Mouse (Mus musculus): Measurements from ENCODE around the gene Zfp46. TPM values are rescaled to one million over a fixed set of nuclear protein-coding genes. Genes with fewer than 3 reads are reported as not detected.
A peak's percentile ranks its signal among the peaks of the same experiment; 100 is the strongest.

Gene Zfp46
- polyA plus RNA-seq (2014; fragmentation: Nextera tagmentation; extraction: Ambion mirVana): 24.2 and 27.3 TPM in 2 replicates

DNA sequence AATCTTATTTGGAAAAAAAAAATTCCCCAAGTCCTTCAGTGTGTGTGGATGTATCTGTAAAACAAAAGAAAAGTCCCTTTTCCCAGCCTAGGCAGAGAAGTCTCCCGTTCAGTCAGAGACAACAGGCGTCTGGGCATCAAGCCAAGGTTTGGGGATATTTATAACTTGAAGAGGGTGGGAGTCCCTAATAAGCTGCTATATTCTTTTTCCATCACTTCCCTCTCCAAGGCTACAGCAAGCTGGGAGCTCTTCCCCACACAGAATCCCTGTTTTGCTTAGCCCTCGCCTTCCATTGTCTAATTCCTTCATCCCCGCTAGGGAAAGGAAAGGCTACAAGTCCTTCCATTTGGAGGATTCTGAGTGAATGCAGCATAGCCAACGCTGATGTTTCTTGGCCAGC lies at the start of gene Zfp46:
Gene Zfp46, plus strand, starts transcription at position 229 of the 400 bp plus-strand sequence.
- peaks cover 26% of the 10 kb centered on the region for H3K36me3 ChIP-seq (ENCODE audit: control insufficient read depth, insufficient read depth, low read length)
- no peaks in the 10 kb centered on the region; the same call in 1 of the 2 replicates for H3K9me3 ChIP-seq (ENCODE audit: control insufficient read depth, low read length)
- 21% methylated on average over 5 of the region's 5 CpGs for WGBS
- peak within 1 kb of the TSS; percentile 90 for H3K4me2 ChIP-seq (ENCODE audit: low read depth, low read length)
- H3K27ac ChIP-seq (replicated peaks; ENCODE audit: low read depth, low read length): peak within 1 kb of the TSS; percentile 93
- H3K4me1 ChIP-seq (ENCODE audit: control insufficient read depth, insufficient read depth, low read length): peaks cover 36% of the 10 kb centered on the region
- peak within 1 kb of the TSS; percentile 61 for H3K4me3 ChIP-seq (ENCODE audit: low read depth, low read length)
- peaks cover 7% of the 10 kb centered on the region for H3K27me3 ChIP-seq (replicated peaks; ENCODE audit: control insufficient read depth, insufficient read depth, low read length)
- no peak for ATAC-seq (ENCODE audit: low read depth)
- H3K9ac ChIP-seq (ENCODE audit: low read depth, low read length): peak within 1 kb of the TSS; percentile 70
- DNase-seq (ENCODE audit: low spot score): peak; percentile 97

DNA sequence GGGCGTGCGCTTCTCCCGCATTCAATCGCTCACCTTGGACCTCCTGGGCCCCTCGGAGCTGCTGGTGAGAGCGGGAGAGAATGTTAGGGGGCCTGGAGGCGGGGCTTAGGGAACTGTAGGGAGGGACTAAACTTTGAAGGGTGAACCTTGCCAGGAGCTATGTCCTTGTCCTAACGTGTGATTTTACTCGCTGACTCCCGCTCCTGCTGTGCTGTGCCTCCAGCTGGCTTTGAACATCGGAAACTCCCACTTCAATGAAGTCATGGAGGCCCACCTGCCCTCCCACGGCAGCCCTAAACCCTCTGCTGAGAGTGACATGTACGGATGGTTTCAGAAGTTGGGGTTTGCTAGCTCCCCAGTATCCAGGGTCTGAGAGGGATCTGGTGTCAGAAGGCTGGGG lies 45.8 kb upstream of the Zfp46 start:
- Histone ChIP-seq H3K4me2 (ENCODE audit: low read depth, low read length) (no peak overlapping the region), H3K36me3 (ENCODE audit: control insufficient read depth, insufficient read depth, low read length) (peaks cover 62% of the 10 kb centered on the region), H3K4me3 (ENCODE audit: low read depth, low read length) (no peak overlapping the region), H3K9me3 (ENCODE audit: control insufficient read depth, low read length) (no peaks in the 10 kb centered on the region), H3K4me1 (ENCODE audit: control insufficient read depth, insufficient read depth, low read length) (no peaks in the 10 kb centered on the region), H3K27me3 (replicated peaks; ENCODE audit: control insufficient read depth, insufficient read depth, low read length) (peaks cover 13% of the 10 kb centered on the region), H3K9ac (ENCODE audit: low read depth, low read length) (no peak overlapping the region), H3K27ac (replicated peaks; ENCODE audit: low read depth, low read length) (no peak overlapping the region)
- WGBS: 30% methylated on average over 10 of the region's 13 CpGs
- no peak for ATAC-seq (ENCODE audit: low read depth)
- DNase-seq (ENCODE audit: low spot score): no peak

DNA sequence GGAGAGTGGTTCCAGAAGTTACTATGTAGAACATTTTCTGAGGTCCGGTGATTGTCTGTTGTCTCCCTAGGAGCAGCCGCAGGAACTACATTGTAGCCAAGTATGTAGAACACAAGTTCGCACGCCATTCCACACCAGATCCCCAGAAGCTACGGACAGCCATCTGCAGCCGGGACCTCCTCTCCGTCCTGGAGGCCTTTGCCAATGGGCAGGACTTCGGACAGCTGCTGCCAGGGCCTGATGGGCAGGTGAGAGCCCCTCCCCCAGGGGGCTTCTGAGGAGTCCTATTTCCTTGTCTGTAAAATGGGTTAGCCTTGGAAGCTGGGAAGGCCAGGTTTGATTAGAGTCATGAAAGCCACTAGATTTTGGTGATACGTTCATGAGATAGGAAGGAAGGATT lies 45.4 kb upstream of the Zfp46 start:
- Histone ChIP-seq H3K27me3 (replicated peaks; ENCODE audit: control insufficient read depth, insufficient read depth, low read length) (peaks cover 13% of the 10 kb centered on the region), H3K36me3 (ENCODE audit: control insufficient read depth, insufficient read depth, low read length) (peaks cover 65% of the 10 kb centered on the region), H3K27ac (replicated peaks; ENCODE audit: low read depth, low read length) (no peak overlapping the region), H3K9me3 (ENCODE audit: control insufficient read depth, low read length) (no peaks in the 10 kb centered on the region), H3K4me1 (ENCODE audit: control insufficient read depth, insufficient read depth, low read length) (no peaks in the 10 kb centered on the region), H3K4me3 (ENCODE audit: low read depth, low read length) (no peak overlapping the region), H3K4me2 (ENCODE audit: low read depth, low read length) (no peak overlapping the region), H3K9ac (ENCODE audit: low read depth, low read length) (no peak overlapping the region)
- ATAC-seq (ENCODE audit: low read depth) (no peak), DNase-seq (ENCODE audit: low spot score) (no peak)
- WGBS: 80% methylated on average over 9 of the region's 9 CpGs

DNA sequence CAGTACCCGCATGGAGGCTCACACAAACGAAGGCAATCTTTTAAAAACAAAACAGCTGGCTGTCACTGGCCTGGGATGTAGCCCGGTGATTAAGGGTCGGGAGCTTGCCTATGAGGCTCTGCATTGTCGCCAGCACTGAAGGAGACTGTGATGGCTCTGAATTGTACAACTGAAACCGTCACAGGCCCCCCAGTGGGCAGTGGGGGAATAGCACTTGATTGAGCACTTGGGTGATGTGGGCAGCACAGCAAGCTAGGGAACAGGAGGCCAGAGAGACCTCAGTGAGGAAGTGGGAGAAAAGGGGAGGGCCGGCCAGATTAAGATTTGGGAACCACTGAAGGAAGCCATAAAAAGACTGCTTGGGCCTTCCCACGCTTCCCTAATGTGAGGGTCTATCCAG lies 44.9 kb upstream of the Zfp46 start:
- DNase-seq (ENCODE audit: low spot score) (peak; percentile 59), ATAC-seq (ENCODE audit: low read depth) (peak; percentile 70)
- Histone ChIP-seq H3K27me3 (replicated peaks; ENCODE audit: control insufficient read depth, insufficient read depth, low read length) (peaks cover 13% of the 10 kb centered on the region), H3K4me3 (ENCODE audit: low read depth, low read length) (no peak overlapping the region), H3K9ac (ENCODE audit: low read depth, low read length) (no peak overlapping the region), H3K36me3 (ENCODE audit: control insufficient read depth, insufficient read depth, low read length) (peaks cover 65% of the 10 kb centered on the region), H3K4me2 (ENCODE audit: low read depth, low read length) (no peak overlapping the region), H3K4me1 (ENCODE audit: control insufficient read depth, insufficient read depth, low read length) (no peaks in the 10 kb centered on the region), H3K9me3 (ENCODE audit: control insufficient read depth, low read length) (no peaks in the 10 kb centered on the region), H3K27ac (replicated peaks; ENCODE audit: low read depth, low read length) (no peak overlapping the region)
- WGBS: 19% methylated on average over 8 of the region's 8 CpGs

DNA sequence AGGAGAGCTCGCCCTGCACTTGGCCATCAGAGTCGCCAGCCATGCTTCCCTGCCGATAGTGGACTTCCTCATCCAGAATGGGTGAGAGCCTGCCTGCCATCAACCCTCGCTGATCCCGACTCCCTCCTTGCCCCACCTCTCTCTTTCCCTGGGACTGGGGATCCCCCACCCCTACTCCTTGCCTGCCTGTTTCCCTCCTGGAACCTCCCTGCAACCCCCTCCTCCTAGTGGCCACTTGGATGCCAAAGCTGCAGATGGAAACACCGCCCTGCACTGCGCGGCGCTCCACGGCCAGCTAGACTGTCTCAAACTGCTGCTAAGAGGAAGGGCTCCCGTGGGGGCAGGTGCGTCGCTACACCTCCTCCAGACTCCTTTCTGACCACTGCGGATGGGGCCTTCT lies 44.4 kb upstream of the Zfp46 start:
- no peaks in the 10 kb centered on the region for H3K9me3 ChIP-seq (ENCODE audit: control insufficient read depth, low read length)
- H3K9ac ChIP-seq (ENCODE audit: low read depth, low read length): no peak overlapping the region
- WGBS: 53% methylated on average over 11 of the region's 14 CpGs
- H3K27me3 ChIP-seq (replicated peaks; ENCODE audit: control insufficient read depth, insufficient read depth, low read length): peaks cover 14% of the 10 kb centered on the region
- DNase-seq (ENCODE audit: low spot score): no peak
- no peak overlapping the region for H3K4me3 ChIP-seq (ENCODE audit: low read depth, low read length)
- H3K4me2 ChIP-seq (ENCODE audit: low read depth, low read length): no peak overlapping the region
- H3K27ac ChIP-seq (replicated peaks; ENCODE audit: low read depth, low read length): no peak overlapping the region
- H3K4me1 ChIP-seq (ENCODE audit: control insufficient read depth, insufficient read depth, low read length): no peaks in the 10 kb centered on the region
- ATAC-seq (ENCODE audit: low read depth): no peak
- H3K36me3 ChIP-seq (ENCODE audit: control insufficient read depth, insufficient read depth, low read length): peaks cover 63% of the 10 kb centered on the region

DNA sequence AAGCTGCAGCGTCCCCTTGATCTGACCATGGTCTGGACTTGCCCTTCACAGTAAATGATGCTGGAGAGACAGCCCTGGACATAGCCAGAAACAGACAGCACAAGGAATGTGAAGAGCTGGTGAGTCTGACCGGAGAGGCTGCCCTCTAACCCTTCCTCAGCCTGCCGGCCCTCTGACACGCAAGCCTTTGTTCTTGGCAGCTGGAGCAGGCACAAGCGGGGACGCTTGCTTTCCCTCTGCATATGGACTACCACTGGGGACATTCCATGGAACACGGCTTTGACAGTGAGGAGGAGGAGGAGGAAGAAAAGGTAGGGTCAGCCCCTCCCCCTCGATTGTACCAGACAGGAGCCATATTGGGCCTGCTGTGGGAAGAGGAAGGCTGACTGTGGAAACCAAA lies 43.5 kb upstream of the Zfp46 start:
- no peaks in the 10 kb centered on the region for H3K4me1 ChIP-seq (ENCODE audit: control insufficient read depth, insufficient read depth, low read length)
- DNase-seq (ENCODE audit: low spot score) (no peak), ATAC-seq (ENCODE audit: low read depth) (no peak)
- no peak overlapping the region for H3K27ac ChIP-seq (replicated peaks; ENCODE audit: low read depth, low read length)
- H3K4me2 ChIP-seq (ENCODE audit: low read depth, low read length): no peak overlapping the region
- H3K4me3 ChIP-seq (ENCODE audit: low read depth, low read length): no peak overlapping the region
- no peaks in the 10 kb centered on the region for H3K9me3 ChIP-seq (ENCODE audit: control insufficient read depth, low read length)
- H3K27me3 ChIP-seq (replicated peaks; ENCODE audit: control insufficient read depth, insufficient read depth, low read length): peaks cover 22% of the 10 kb centered on the region
- H3K9ac ChIP-seq (ENCODE audit: low read depth, low read length): no peak overlapping the region
- 37% methylated on average over 7 of the region's 8 CpGs for WGBS
- H3K36me3 ChIP-seq (ENCODE audit: control insufficient read depth, insufficient read depth, low read length): peaks cover 59% of the 10 kb centered on the region

DNA sequence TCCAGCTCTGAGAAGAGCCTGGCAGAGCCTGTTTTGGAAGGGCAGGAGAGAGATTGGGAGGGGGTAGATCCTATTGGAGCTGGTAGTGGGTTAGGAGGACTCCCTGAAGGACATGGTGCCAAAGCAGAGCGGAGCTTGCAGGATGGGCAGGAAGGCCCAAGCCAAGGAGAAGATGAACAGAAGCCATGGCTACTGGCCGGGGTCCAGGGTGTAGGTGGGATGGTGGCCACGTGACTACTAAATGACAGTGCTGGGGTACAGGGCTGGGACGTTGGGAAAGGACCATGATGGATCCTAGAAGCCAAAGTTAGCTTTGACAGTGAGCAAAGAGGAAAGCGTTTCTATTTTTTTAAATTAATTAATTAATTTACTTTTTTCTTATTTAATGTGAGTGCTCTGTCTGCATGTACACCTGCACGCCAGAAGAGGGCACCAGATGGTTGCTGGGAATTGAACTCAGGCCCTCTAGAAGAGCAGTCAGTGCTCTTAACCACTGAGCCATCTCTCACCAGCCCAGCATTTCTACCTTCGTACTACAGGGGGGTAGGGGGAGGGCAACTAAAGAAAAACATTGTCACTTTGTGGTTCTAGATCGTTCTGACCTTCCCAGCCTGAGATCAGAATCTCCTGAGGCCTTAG lies 42.3 kb upstream of the Zfp46 start:
- Histone ChIP-seq H3K9ac (ENCODE audit: low read depth, low read length) (no peak overlapping the region), H3K27ac (replicated peaks; ENCODE audit: low read depth, low read length) (no peak overlapping the region), H3K36me3 (ENCODE audit: control insufficient read depth, insufficient read depth, low read length) (peaks cover 48% of the 10 kb centered on the region), H3K27me3 (replicated peaks; ENCODE audit: control insufficient read depth, insufficient read depth, low read length) (peaks cover 35% of the 10 kb centered on the region), H3K4me2 (ENCODE audit: low read depth, low read length) (no peak overlapping the region), H3K4me1 (ENCODE audit: control insufficient read depth, insufficient read depth, low read length) (peaks cover 8% of the 10 kb centered on the region), H3K9me3 (ENCODE audit: control insufficient read depth, low read length) (no peaks in the 10 kb centered on the region), H3K4me3 (ENCODE audit: low read depth, low read length) (no peak overlapping the region)
- DNase-seq (ENCODE audit: low spot score) (no peak), ATAC-seq (ENCODE audit: low read depth) (no peak)
- 49% methylated on average over 8 of the region's 8 CpGs for WGBS

DNA sequence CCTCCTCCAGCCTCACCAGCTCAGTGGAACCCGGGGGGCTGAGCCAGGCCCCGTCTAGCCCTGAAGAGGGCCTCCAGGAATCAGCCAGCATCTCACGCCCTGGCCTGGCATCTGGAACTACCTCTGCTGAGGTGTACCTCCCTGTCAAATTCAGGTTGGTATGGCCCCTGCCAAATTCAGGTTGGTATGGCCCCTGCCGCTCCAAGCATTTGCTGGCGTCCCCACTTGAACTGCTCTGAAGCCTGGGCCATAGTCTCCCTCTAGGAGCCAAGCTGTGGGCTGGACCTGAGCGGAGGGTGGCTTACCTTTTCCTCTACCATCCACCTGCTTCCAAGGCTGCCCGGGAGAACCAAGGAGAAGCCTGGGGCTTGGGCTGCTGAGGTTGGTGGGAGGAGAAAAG lies 41.8 kb upstream of the Zfp46 start:
- no peak for DNase-seq (ENCODE audit: low spot score)
- Histone ChIP-seq H3K27ac (replicated peaks; ENCODE audit: low read depth, low read length) (no peak overlapping the region), H3K9me3 (ENCODE audit: control insufficient read depth, low read length) (no peaks in the 10 kb centered on the region), H3K36me3 (ENCODE audit: control insufficient read depth, insufficient read depth, low read length) (peaks cover 48% of the 10 kb centered on the region), H3K9ac (ENCODE audit: low read depth, low read length) (no peak overlapping the region), H3K4me1 (ENCODE audit: control insufficient read depth, insufficient read depth, low read length) (peaks cover 14% of the 10 kb centered on the region), H3K4me2 (ENCODE audit: low read depth, low read length) (no peak overlapping the region), H3K4me3 (ENCODE audit: low read depth, low read length) (no peak overlapping the region), H3K27me3 (replicated peaks; ENCODE audit: control insufficient read depth, insufficient read depth, low read length) (peaks cover 37% of the 10 kb centered on the region)
- WGBS: 81% methylated on average over 7 of the region's 7 CpGs
- ATAC-seq (ENCODE audit: low read depth): no peak

DNA sequence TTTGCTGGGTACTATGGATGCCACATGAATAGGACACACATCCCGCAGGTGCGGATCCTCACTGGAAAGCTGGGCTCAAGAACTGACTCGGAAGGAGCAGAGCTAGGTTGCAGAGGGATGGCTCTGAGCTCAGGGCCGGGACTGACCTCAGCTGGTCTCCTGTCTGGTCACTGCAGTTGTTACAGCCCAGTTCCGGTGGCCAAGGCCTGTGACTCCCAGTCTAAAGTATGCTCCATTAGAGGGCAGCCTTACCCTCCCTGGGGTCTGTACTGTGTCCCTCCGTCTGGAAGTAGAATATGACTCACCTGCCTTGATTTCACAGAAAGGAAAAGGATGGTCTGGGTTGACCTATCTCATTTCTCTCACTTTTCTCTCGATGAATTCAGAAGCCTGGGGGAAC lies 40.3 kb upstream of the Zfp46 start:
- WGBS: 66% methylated on average over 7 of the region's 7 CpGs
- Histone ChIP-seq H3K9me3 (ENCODE audit: control insufficient read depth, low read length) (no peaks in the 10 kb centered on the region), H3K27ac (replicated peaks; ENCODE audit: low read depth, low read length) (no peak overlapping the region), H3K4me2 (ENCODE audit: low read depth, low read length) (no peak overlapping the region), H3K27me3 (replicated peaks; ENCODE audit: control insufficient read depth, insufficient read depth, low read length) (peaks cover 42% of the 10 kb centered on the region), H3K4me1 (ENCODE audit: control insufficient read depth, insufficient read depth, low read length) (peaks cover 28% of the 10 kb centered on the region), H3K4me3 (ENCODE audit: low read depth, low read length) (no peak overlapping the region), H3K9ac (ENCODE audit: low read depth, low read length) (no peak overlapping the region), H3K36me3 (ENCODE audit: control insufficient read depth, insufficient read depth, low read length) (peaks cover 41% of the 10 kb centered on the region)
- ATAC-seq (ENCODE audit: low read depth) (no peak), DNase-seq (ENCODE audit: low spot score) (no peak)

All from embryonic facial prominence, embryonic 14.5 days (tissue).